In genomic region chr7:19154796-19155195, GRCm38 (mm10) we compare ENCODE assay signal across 16 mouse cellular contexts. TPM values are rescaled to one million over a fixed set of nuclear protein-coding genes. Genes with fewer than 3 reads are reported as not detected.
"Had no signal": no experiment of that assay in that cellular context is flagged by ENCODE, and none has a peak within 500 bp of the region (broad histone marks: within the 10 kb centered on the region; RNA-seq: fewer than 3 reads in every experiment).

No protein-coding gene starts in this region.

- ATAC-seq: lung, postnatal 0 days; midbrain, embryonic 15.5 days had no signal

- DNase-seq: lung, adult 2 months; lung, postnatal 14 days; lung, postnatal 36 days; right cerebral cortex, postnatal 14 days; thymus, adult 2 months; thymus, postnatal 25 days; thymus, postnatal 4 days had no signal

- H3K27ac ChIP-seq: lung, embryonic 15.5 days; macrophage; midbrain, embryonic 12.5 days; midbrain, embryonic 15.5 days; neural tube, embryonic 12.5 days; stomach, embryonic 15.5 days; stomach, postnatal 0 days had no signal

- H3K4me2 ChIP-seq: lung, embryonic 15.5 days; midbrain, embryonic 12.5 days; midbrain, embryonic 15.5 days; neural tube, embryonic 12.5 days; stomach, embryonic 15.5 days had no signal

- H3K9me3 ChIP-seq: lung, embryonic 15.5 days; megakaryocyte, embryonic 14.5 days; midbrain, embryonic 12.5 days; midbrain, embryonic 15.5 days; neural tube, embryonic 12.5 days; stomach, embryonic 15.5 days had no signal

- H3K9ac ChIP-seq: lung, embryonic 15.5 days; midbrain, embryonic 12.5 days; midbrain, embryonic 15.5 days; neural tube, embryonic 12.5 days; stomach, embryonic 15.5 days had no signal

- H3K4me3 ChIP-seq: lung, embryonic 15.5 days; megakaryocyte, embryonic 14.5 days; midbrain, embryonic 12.5 days; midbrain, embryonic 15.5 days; neural tube, embryonic 12.5 days; stomach, embryonic 15.5 days had no signal

RNA-seq across cellular contexts. Expression of gene Gipr, which starts 11.1 kb away (rescaled TPM):
- polyA plus RNA-seq: macrophage had no signal
